Mouse (Mus musculus) kidney, adult 9 months (tissue): ENCODE data around the gene Creb5.
A peak's percentile ranks its signal among the peaks of the same experiment; 100 is the strongest.
"Not testable (repeated sequence)": the region's sequence is repeated elsewhere in the genome, so short reads cannot be mapped to it uniquely, and the experiment has no call there.

Experiments
- DNase-seq: peaks from one replicate; pipeline ENCODE4 v3.0.0; 2022

The Creb5 gene

GRCm38 (mm10) chr6:53337398-53337797 is 50.3 kb downstream of the Creb5 start:
- no peak for DNase-seq

GRCm38 (mm10) chr6:53352311-53352960 is 65.4 kb downstream of the Creb5 start:
- DNase-seq, result no peak

- no peak for DNase-seq
Measured at GRCm38 (mm10) chr6:53356328-53356727, 69.3 kb downstream of the Creb5 start.

GRCm38 (mm10) chr6:53363535-53363934 is 76.5 kb downstream of the Creb5 start:
- no peak for DNase-seq

- DNase-seq, result peak; percentile 18
Measured at GRCm38 (mm10) chr6:53363981-53364391, 76.9 kb downstream of the Creb5 start.

GRCm38 (mm10) chr6:53369147-53369546 is 82.1 kb downstream of the Creb5 start:
- no peak for DNase-seq

- DNase-seq, result peak; percentile 17
Measured at GRCm38 (mm10) chr6:53369928-53370327, 82.9 kb downstream of the Creb5 start.

- DNase-seq, result no peak
Measured at GRCm38 (mm10) chr6:53371962-53372361, 84.9 kb downstream of the Creb5 start.

- DNase-seq, result no peak
Measured at GRCm38 (mm10) chr6:53374315-53374941, 87.4 kb downstream of the Creb5 start.

GRCm38 (mm10) chr6:53389277-53389676 is 102.2 kb downstream of the Creb5 start:
- DNase-seq, result no peak

- peak; percentile 20 for DNase-seq
Measured at GRCm38 (mm10) chr6:53390413-53390812, 103.3 kb downstream of the Creb5 start.

GRCm38 (mm10) chr6:53394026-53394425 is 107.0 kb downstream of the Creb5 start:
- no peak for DNase-seq

GRCm38 (mm10) chr6:53395208-53395607 is 108.1 kb downstream of the Creb5 start:
- no peak for DNase-seq

- no peak for DNase-seq
Measured at GRCm38 (mm10) chr6:53396421-53396820, 109.4 kb downstream of the Creb5 start.

- no peak for DNase-seq
Measured at GRCm38 (mm10) chr6:53397797-53398196, 110.7 kb downstream of the Creb5 start.

GRCm38 (mm10) chr6:53398297-53399140 is 111.4 kb downstream of the Creb5 start:
- no peak for DNase-seq

- no peak for DNase-seq
Measured at GRCm38 (mm10) chr6:53401364-53401763, 114.3 kb downstream of the Creb5 start.

GRCm38 (mm10) chr6:53402551-53402950 is 115.5 kb downstream of the Creb5 start:
- not testable (repeated sequence) for DNase-seq

- DNase-seq, result no peak
Measured at GRCm38 (mm10) chr6:53409183-53409582, 122.1 kb downstream of the Creb5 start.

- no peak for DNase-seq
Measured at GRCm38 (mm10) chr6:53421345-53421744, 134.3 kb downstream of the Creb5 start.

GRCm38 (mm10) chr6:53429368-53429767 is 142.3 kb downstream of the Creb5 start:
- no peak for DNase-seq

- no peak for DNase-seq
Measured at GRCm38 (mm10) chr6:53429891-53430290, 142.8 kb downstream of the Creb5 start.

GRCm38 (mm10) chr6:53445862-53446460 is 158.9 kb downstream of the Creb5 start:
- no peak for DNase-seq
